Mouse (Mus musculus) embryonic facial prominence, embryonic 11.5 days (tissue): ENCODE measurements at regions not wholly inside any gene's neighbourhood (a gene's known extent, or its start where the extent isn't known, plus 50 kb on each side); places are given as distances from the start of the nearest gene placed in this dataset.
"Not testable (repeated sequence)": the region's sequence is repeated elsewhere in the genome, so short reads cannot be mapped to it uniquely, and the experiment has no call there.

Source experiments
- ATAC-seq: fragments of 200-750 bp; cut with Nextera tagmentation; replicated peaks from 2 replicates; pipeline ENCODE4 v1.8.0; 2017; ENCODE audit warnings: low read depth; ENCODE audit not compliant: insufficient number of reproducible peaks, low FRiP score, low TSS enrichment
- DNase-seq: peaks from one replicate; pipeline ENCODE4 v3.0.0-alpha.2; 2015; ENCODE audit warnings: low spot score
- H3K27ac ChIP-seq: fragments of 300-500 bp; sonication (generic); replicated peaks from 2 replicates; pipeline ENCODE4 v1.5.1; 2014; ENCODE audit warnings: mild to moderate bottlenecking, low read depth, low read length, control low read depth
- H3K27me3 ChIP-seq: fragments of 300-500 bp; sonication (generic); 2 replicates; pipeline ENCODE4 v1.6.1; 2014; ENCODE audit warnings: mild to moderate bottlenecking, low read length, moderate library complexity, mixed read lengths; ENCODE audit not compliant: control insufficient read depth, insufficient read depth
- H3K36me3 ChIP-seq: fragments of 300-500 bp; sonication (generic); replicated peaks from 2 replicates; pipeline ENCODE4 v1.6.1; 2014; ENCODE audit warnings: low read depth, mild to moderate bottlenecking, low read length, moderate library complexity, mixed read lengths; ENCODE audit not compliant: control insufficient read depth, insufficient read depth
- H3K4me1 ChIP-seq: fragments of 300-500 bp; sonication (generic); 2 replicates; pipeline ENCODE4 v1.6.1; 2014; ENCODE audit warnings: low read length, mixed read lengths; ENCODE audit not compliant: control insufficient read depth, insufficient read depth
- H3K4me2 ChIP-seq: fragments of 300-500 bp; sonication (generic); 2 replicates; pipeline ENCODE4 v1.6.1; 2014; ENCODE audit warnings: low read depth, mild to moderate bottlenecking, control low read depth, low read length, moderate library complexity
- H3K4me3 ChIP-seq: fragments of 300-500 bp; sonication (generic); 2 replicates; pipeline ENCODE4 v1.5.1; 2014; ENCODE audit warnings: low read depth, low read length, control low read depth
- H3K9ac ChIP-seq: fragments of 300-500 bp; sonication (generic); replicated peaks from 2 replicates; pipeline ENCODE4 v1.6.1; 2014; ENCODE audit warnings: mild to moderate bottlenecking, control low read depth, low read length
- H3K9me3 ChIP-seq: fragments of 300-500 bp; sonication (generic); replicated peaks from 2 replicates; pipeline ENCODE4 v1.6.1; 2016; ENCODE audit warnings: mild to moderate bottlenecking, low read length, inconsistent platforms, mixed read lengths; ENCODE audit not compliant: control insufficient read depth
- WGBS: fragments of 180-500 bp; shearing (Covaris S2); extraction: QIAGEN DNeasy Blood & Tissue Kit; methylation state at CpG from one replicate; pipeline ENCODE4 v1.1.7; 2014; 5-methylcytosine and 5-hydroxymethylcytosine counted together

- Histone ChIP-seq H3K4me1 (no peaks in the 10 kb centered on the region), H3K9ac (no peak overlapping the region), H3K4me3 (no peak overlapping the region), H3K27ac (no peak overlapping the region), H3K36me3 (no peaks in the 10 kb centered on the region), H3K27me3 (no peaks in the 10 kb centered on the region), H3K9me3 (no peaks in the 10 kb centered on the region), H3K4me2 (no peak overlapping the region)
- ATAC-seq, result peak; percentile 44; the same call in 1 of the 2 replicates
- 68% methylated on average over 1 of the region's 1 CpGs for WGBS
- no peak for DNase-seq
These were observed 113.5 kb downstream of the Olfr721-ps1 start for GRCm38 (mm10) chr14:14514440-14515172.

GRCm38 (mm10) chr14:14515363-14515762 lies 114.3 kb downstream of the Olfr721-ps1 start:
- H3K4me2 ChIP-seq, result no peak overlapping the region
- H3K4me3 ChIP-seq, result no peak overlapping the region
- WGBS, result 67% methylated on average over 2 of the region's 2 CpGs
- no peaks in the 10 kb centered on the region for H3K27me3 ChIP-seq
- no peak overlapping the region for H3K27ac ChIP-seq
- H3K9me3 ChIP-seq, result no peaks in the 10 kb centered on the region
- DNase-seq (no peak), ATAC-seq (no peak)
- H3K36me3 ChIP-seq, result no peaks in the 10 kb centered on the region
- no peaks in the 10 kb centered on the region for H3K4me1 ChIP-seq
- H3K9ac ChIP-seq, result no peak overlapping the region

GRCm38 (mm10) chr14:14515918-14516317 lies 114.8 kb downstream of the Olfr721-ps1 start:
- Histone ChIP-seq H3K9ac (no peak overlapping the region), H3K27me3 (no peaks in the 10 kb centered on the region), H3K9me3 (no peaks in the 10 kb centered on the region), H3K4me3 (no peak overlapping the region), H3K36me3 (no peaks in the 10 kb centered on the region), H3K27ac (no peak overlapping the region), H3K4me1 (no peaks in the 10 kb centered on the region), H3K4me2 (no peak overlapping the region)
- no peak for DNase-seq
- WGBS, result 77% methylated on average over 5 of the region's 5 CpGs
- ATAC-seq, result no peak

- Histone ChIP-seq H3K27ac (no peak overlapping the region), H3K4me3 (no peak overlapping the region), H3K9ac (no peak overlapping the region), H3K36me3 (no peaks in the 10 kb centered on the region), H3K27me3 (no peaks in the 10 kb centered on the region), H3K9me3 (no peaks in the 10 kb centered on the region), H3K4me1 (no peaks in the 10 kb centered on the region), H3K4me2 (no peak overlapping the region)
- no peak for ATAC-seq
- DNase-seq, result no peak
- WGBS, result 97% methylated on average over 1 of the region's 1 CpGs
These were observed 116.9 kb downstream of the Olfr721-ps1 start for GRCm38 (mm10) chr14:14518027-14518426.

- Histone ChIP-seq H3K4me1 (no peaks in the 10 kb centered on the region), H3K27me3 (no peaks in the 10 kb centered on the region), H3K27ac (no peak overlapping the region), H3K9ac (no peak overlapping the region), H3K36me3 (no peaks in the 10 kb centered on the region), H3K4me3 (no peak overlapping the region), H3K4me2 (no peak overlapping the region), H3K9me3 (no peaks in the 10 kb centered on the region)
- DNase-seq (no peak), ATAC-seq (no peak)
- WGBS, result 94% methylated on average over 2 of the region's 2 CpGs
These were observed 117.7 kb downstream of the Olfr721-ps1 start for GRCm38 (mm10) chr14:14518841-14519240.

- no peak overlapping the region for H3K4me2 ChIP-seq
- no peaks in the 10 kb centered on the region for H3K27me3 ChIP-seq
- H3K36me3 ChIP-seq, result no peaks in the 10 kb centered on the region
- no peak overlapping the region for H3K27ac ChIP-seq
- no peak for DNase-seq
- H3K4me1 ChIP-seq, result no peaks in the 10 kb centered on the region
- H3K9me3 ChIP-seq, result no peaks in the 10 kb centered on the region
- H3K4me3 ChIP-seq, result no peak overlapping the region
- H3K9ac ChIP-seq, result no peak overlapping the region
- ATAC-seq, result no peak
These were observed 119.1 kb downstream of the Olfr721-ps1 start for GRCm38 (mm10) chr14:14520195-14520594.

- H3K9ac ChIP-seq, H3K36me3 ChIP-seq, DNase-seq, H3K4me1 ChIP-seq, H3K4me3 ChIP-seq, H3K27me3 ChIP-seq, H3K4me2 ChIP-seq, ATAC-seq, H3K27ac ChIP-seq, H3K9me3 ChIP-seq: not testable (repeated sequence)
- 66% methylated on average over 6 of the region's 6 CpGs for WGBS
These were observed 120.2 kb downstream of the Olfr721-ps1 start for GRCm38 (mm10) chr14:14521331-14521730.

GRCm38 (mm10) chr14:14525225-14525624 lies 124.1 kb downstream of the Olfr721-ps1 start:
- Histone ChIP-seq H3K9ac (no peak overlapping the region), H3K27ac (no peak overlapping the region), H3K4me2 (no peak overlapping the region), H3K4me3 (no peak overlapping the region), H3K9me3 (no peaks in the 10 kb centered on the region), H3K4me1 (no peaks in the 10 kb centered on the region), H3K27me3 (no peaks in the 10 kb centered on the region), H3K36me3 (no peaks in the 10 kb centered on the region)
- DNase-seq (no peak), ATAC-seq (no peak)
- WGBS, result 87% methylated on average over 4 of the region's 4 CpGs
